Mouse (Mus musculus) A20 (cell line): ENCODE data around the gene Usb1.
"Not testable (repeated sequence)": the region's sequence is repeated elsewhere in the genome, so short reads cannot be mapped to it uniquely, and the experiment has no call there.

Experiments used
- DNase-seq: peaks from one replicate; pipeline ENCODE4 v3.0.0-alpha.2; 2011; ENCODE audit warnings: low read depth, low spot score

Usb1 gene

DNA sequence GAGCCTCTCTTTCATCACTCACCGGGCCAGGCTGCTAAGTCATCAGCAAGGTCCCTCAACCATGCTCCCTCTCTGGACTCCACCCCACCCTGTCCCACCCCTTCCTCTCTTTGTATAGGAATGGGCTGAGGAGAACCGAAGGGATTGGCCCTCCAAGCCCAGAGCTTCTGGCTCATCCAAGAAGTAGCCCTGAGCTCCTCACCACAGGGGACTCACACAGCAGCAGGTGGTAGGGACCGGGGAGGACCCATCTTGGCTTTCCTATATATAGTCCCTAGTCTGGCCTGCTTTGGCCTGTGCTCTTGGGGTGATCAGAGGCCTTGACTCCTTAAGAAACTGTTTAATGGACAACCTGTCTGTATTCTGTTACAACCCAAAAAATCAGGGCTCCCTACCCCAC, 42.3 kb downstream of the Usb1 start:
- no peak for DNase-seq

DNA sequence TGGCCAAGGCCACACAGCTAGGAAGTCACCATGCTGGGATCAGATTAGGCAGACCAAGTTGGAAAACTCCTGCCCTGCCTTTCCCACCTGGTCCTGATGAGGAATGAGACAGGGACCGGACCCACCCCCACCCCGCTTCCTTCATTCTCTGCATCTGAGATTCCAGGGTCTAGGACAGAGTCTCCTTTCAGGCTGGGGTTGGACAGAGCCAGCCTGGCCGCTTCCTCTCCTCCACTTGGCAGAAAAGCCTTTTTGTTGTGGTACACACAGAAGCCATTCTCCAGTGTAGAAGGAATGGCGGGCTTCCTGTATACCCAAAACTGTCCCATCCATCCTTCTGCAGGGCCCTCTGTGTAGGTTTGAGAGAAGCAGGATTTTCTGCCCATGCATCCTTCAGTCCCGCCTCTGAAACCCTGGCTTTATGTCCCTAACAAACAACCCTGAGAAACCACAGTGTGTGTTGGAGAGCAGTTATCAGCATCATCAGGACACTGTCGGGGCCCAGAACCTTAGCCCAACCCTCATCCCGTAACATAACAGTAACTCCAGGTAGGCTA, 43.4 kb downstream of the Usb1 start:
- DNase-seq: no peak

DNA sequence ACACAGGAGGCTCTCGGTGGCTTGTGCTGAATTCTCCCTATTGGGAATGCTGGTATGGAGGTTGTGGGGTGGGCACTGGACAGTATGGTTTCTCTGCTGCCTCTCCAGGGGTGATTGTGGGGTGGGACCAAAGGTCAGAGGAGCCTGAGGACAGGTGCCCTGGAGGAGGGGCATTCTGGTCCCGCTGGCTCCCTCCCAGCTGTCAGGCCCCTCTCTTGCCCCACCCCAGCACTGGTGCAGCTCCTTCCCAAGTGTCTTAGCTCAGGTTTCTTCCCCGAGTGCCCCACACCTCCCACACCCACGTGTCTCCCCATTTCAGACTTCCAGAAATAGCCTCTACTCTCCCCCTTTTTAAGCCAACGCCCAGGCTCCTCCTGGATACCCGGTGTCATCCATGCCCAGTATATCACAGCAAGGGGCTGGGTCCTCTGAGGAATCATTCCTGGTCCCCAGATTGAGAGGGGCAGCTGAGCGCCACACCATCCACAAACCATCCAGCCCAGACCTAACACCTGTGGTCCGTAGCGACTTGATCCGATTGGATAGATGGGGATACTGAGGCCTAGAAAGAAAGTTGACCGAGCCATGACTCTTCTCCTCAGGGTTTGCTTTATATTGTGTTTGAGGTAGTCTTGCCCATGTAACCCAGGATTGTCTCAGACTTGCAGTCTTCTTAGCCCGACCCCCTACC, 44.4 kb downstream of the Usb1 start:
- DNase-seq: no peak

DNA sequence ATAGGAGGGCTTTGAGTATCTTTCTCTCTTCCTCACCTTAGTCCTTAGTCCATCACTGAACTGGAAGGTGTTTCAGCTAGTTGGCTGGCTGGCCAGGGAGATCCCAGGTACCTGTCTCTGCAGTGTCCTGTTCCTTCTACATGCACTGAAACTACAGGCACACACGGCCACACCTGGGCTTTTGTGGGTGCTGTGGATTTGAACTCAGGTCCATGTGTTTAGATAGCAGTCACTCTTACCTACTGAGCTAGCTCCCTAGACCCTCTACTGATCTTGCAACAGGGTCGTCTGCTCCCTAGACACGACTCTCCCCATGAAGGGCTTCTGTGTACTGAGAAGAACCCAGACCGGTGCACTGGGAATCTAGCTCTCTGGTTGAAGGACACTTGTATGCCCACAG, 45.0 kb downstream of the Usb1 start:
- DNase-seq: no peak

DNA sequence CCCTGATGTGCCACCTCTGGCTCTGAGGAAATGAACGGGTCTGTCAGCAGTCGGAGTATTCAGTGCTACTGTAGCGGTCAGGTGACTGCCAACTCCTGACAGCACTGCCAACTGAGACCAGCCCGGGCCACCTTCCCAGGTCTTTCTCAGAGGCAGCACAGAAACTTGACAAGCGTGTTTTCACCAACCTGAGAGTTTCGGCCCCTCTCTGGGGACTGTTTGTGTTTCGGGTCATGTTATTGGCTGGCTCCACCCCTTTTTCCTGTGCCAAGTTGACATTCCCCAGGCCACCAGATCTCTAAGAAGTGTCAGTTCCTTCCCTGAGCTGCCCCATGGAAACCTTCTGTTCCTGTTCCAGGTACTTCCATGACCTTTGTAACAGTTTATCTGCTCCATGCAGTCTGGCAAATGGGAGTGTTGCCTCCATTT, 45.8 kb downstream of the Usb1 start:
- no peak for DNase-seq

DNA sequence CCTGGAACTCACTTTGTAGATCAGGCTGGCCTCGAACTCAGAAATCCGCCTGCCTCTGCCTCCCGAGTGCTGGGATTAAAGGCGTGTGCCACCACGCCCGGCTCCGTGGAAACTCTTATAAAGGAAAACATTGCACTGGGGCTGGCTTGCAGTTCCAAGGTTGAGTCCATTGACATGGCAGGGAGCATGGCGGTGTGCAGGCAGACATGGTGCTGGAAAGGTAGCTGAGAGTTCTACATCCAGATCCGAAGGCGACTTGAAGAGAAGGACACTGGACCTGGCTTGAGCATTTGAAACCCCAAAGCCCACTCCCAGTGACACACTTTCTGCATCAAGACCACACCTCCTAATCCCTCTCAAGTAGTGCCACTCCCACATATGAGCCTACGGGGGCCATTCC, 46.8 kb downstream of the Usb1 start:
- not testable (repeated sequence) for DNase-seq

DNA sequence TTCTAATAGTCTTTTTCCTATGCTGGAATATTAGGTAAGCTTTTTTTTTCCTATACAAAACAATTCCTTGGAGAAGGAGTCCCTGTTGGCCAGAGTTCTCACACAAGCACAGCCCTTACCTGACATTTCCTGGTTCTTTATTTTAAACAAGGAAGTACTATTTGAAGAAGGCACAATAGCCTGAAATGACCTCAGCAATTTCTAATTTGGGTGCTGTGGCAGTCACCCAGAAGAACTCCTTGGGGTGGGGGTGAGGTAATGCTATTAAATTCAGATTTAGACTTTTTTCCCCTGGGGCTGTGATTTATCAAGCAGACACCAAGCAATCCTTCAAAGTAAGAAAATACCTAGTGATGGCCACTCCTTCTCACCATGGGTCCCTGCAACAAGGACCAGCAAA, 48.9 kb downstream of the Usb1 start:
- DNase-seq: no peak

DNA sequence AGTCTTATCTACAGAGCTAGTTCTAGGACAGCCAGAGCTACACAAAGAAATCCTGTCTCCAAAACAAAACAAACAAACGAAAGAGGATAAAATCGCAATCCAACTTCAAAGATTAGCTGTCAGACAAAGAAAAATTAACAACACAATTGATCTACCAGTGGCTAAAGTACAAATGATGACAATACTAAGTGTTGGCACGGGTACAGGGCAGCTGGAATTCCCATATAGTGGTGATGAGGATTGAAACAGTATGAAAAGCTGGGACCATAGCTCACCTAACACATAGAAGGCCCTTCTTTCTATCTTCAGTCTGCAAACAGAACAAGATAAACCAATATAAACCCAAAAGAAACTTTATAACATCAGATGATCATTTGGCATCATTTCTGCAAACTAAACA, 49.5 kb downstream of the Usb1 start:
- no peak for DNase-seq

DNA sequence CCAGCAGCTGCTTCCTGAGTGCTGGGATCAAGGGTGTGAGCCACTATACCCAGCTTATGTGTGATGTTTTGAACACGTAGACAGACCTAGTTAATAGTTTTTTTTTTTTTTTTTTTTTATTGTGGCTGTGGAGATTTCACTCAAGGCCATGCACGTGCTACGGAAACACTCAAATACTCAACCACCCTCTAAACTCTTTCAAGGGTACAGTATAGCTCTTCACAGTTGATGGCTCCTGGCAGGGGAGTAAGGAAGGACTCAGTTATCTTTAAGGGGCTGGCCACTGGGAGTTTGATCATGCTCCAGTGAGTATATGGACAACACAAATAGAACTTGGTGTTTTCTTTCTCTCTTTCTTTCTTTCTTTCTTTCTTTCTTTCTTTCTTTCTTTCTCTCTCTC, 52.4 kb downstream of the Usb1 start:
- DNase-seq: no peak

DNA sequence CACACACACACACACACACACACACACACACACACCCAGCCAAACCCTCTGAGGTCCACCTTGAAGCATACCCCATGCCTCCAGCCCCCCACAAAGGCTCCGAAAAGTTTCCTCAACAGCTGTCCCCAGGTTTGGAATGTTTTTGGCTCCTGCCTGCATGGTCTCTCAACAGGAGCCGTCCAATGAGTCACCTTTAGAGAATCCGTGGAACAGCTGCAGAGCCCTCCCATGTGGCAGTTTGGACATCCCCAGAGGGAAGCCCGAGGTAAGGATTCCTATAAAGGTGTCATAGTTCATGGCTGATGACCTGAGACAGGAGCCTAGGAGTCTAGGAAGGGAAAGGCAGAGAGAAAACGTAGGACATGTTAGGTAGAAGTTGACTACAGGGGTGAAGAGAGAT, 54.0 kb downstream of the Usb1 start:
- no peak for DNase-seq

DNA sequence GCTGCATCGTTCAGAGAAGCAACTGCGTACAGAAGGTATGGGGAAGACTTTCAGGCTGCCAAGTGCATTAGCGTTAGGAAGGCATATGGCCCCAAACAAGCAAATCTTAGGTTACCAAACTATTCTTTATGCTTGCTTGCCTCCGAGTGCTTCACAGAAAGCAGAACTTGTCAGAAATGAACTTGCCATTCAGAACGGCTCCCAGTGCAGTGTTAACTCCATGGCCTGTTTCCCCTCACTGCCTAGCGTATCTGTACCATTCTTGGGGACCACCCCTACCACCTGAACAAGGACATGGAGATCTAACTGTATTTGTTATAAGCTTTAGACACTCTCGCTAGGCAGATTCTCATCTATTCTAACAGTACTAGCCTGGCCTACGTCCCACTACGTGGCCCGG, 55.1 kb downstream of the Usb1 start:
- DNase-seq: peak; percentile 71

DNA sequence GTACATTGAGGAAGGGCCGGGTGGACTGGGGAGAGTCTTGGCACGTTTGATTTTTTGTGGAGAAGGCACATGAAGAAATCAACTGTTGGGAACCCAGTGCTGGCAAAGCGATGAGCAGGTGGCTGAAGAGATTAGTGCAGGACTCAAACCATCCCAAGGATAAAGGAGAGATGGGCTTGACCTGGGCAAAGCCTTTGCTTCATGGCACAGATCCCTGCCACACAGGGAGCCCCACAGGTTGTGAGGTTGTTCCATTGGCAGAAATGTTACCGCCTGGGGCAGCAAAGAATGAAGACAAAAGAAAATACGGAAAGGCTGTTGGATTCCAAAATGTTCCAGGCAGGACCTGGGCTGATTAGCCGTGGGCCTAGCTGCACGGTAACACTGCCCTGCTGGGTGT, 55.9 kb downstream of the Usb1 start:
- no peak for DNase-seq

DNA sequence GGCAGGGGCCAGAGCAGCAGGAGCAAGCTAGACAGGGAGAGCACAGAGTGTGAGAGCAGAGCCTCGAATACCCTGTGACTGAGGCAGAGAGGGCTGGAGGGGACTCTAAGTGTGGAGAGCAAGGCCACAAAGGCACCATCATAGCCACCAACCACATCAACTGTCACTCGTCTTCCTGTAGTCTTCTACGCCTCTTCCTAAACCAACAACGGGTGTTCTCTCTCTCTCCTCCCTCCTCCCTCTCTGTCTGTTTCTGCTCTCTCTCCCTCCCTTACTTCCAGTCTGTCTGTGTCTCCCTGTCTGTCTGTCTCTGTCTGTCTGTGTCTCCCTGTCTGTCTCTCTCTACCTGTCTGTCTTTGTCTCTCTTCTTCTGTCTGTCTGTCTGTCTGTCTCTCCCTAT, 58.2 kb downstream of the Usb1 start:
- no peak for DNase-seq

DNA sequence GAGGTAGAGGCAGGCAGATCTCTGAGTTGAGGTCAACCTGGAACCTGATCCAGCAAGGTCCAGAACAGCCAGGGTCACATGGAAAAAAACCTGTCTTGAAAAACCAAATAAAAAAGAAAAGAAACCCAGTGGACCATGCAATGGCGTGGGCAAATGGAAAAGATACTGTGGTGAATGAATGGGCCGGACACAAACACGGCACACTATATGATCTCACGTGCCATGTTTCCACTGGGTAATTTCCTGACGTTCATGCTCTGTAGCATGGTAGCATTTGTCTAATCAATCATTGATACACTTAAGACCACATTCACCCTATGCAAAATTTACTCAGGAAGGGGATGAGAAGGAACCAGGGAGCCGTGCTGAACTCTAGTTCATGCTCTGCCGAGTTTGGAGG, 59.0 kb downstream of the Usb1 start:
- DNase-seq: no peak

DNA sequence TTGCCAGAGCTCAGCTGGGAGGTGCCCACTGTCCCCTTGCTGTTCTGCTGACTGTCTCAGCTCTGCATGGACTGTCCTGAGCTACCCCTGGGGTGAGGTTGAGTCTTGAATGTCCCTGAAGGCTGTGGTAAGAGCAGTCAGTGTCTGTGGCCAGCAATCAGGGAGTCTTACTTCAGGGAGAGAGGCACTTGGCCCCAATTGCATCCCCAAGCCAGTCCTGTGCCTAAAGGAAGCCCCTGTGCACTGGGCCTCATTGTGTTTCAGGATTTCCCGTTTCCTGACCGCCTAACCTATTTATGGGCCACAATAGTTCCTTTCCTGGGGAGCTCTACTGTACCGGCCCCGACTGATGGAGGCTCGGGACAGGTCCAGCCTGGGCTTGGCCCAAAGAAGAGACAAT, 60.5 kb downstream of the Usb1 start:
- DNase-seq: no peak

DNA sequence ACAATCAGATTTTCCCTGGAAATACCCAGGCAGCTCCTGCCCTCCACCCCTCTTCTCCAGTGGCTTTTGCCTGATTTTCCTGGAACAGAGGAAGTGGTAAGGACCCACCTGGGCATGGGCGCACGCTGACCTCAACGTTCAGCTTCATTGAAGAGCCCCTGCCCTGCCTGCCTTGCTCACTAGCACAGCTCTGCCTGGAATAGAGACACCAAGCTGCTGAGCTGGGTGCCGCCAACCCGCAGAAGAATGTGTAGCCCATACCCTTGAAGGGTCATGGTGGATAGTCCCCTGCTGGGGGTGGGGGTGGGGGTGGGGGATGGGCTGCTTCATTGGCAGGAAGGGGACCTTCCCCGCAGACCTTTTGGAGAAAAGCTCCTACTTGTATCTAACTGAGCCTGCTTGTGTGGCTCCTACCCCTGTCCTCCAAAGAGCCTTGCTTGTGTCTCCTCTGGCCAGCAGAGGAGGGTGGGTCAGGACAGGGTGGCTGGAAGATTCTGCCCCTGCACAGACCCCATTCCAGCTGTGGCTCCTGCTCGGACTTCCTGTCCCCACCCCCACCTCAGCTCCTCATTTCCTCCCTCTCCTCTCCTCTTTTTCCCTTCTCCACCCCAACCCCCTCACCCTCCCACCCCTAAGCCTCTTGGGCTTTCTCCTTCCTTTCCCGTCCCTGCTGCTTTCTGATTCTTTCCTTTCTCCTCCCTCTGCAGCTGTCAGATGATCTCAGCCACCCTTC, 63.3 kb downstream of the Usb1 start:
- DNase-seq: no peak

DNA sequence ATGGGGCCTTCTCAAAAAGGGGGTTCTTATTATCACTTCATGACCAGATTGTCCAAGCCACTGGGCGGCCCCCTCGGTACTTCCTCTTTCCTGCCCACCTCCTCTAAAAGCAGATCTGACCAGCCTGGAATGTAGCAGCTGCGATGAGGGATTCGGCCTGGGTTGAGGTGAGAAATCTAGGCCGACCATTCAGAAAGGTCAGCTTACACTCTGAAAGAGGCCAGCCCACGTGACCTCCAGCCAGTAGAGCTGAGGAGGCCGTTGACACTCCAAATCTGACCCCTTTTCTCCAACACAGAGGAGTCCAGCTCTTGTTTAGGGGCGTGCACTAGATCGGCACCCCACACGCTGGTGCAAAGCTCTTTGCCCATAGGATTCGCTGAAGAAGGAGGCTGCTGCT, 64.7 kb downstream of the Usb1 start:
- no peak for DNase-seq
